Mouse (Mus musculus) embryonic facial prominence, embryonic 11.5 days (tissue): Measurements from ENCODE around the gene Pgm1. TPM values are rescaled to one million over a fixed set of nuclear protein-coding genes. Genes with fewer than 3 reads are reported as not detected.

Experiments
- ATAC-seq: fragments of 200-750 bp; cut with Nextera tagmentation; replicated peaks from 2 replicates; pipeline ENCODE4 v1.8.0; 2017; ENCODE audit warnings: low read depth; ENCODE audit not compliant: insufficient number of reproducible peaks, low FRiP score, low TSS enrichment
- DNase-seq: peaks from one replicate; pipeline ENCODE4 v3.0.0-alpha.2; 2015; ENCODE audit warnings: low spot score
- H3K27ac ChIP-seq: fragments of 300-500 bp; sonication (generic); replicated peaks from 2 replicates; pipeline ENCODE4 v1.5.1; 2014; ENCODE audit warnings: mild to moderate bottlenecking, low read depth, low read length, control low read depth
- H3K27me3 ChIP-seq: fragments of 300-500 bp; sonication (generic); 2 replicates; pipeline ENCODE4 v1.6.1; 2014; ENCODE audit warnings: mild to moderate bottlenecking, low read length, moderate library complexity, mixed read lengths; ENCODE audit not compliant: control insufficient read depth, insufficient read depth
- H3K36me3 ChIP-seq: fragments of 300-500 bp; sonication (generic); replicated peaks from 2 replicates; pipeline ENCODE4 v1.6.1; 2014; ENCODE audit warnings: low read depth, mild to moderate bottlenecking, low read length, moderate library complexity, mixed read lengths; ENCODE audit not compliant: control insufficient read depth, insufficient read depth
- H3K4me1 ChIP-seq: fragments of 300-500 bp; sonication (generic); 2 replicates; pipeline ENCODE4 v1.6.1; 2014; ENCODE audit warnings: low read length, mixed read lengths; ENCODE audit not compliant: control insufficient read depth, insufficient read depth
- H3K4me2 ChIP-seq: fragments of 300-500 bp; sonication (generic); 2 replicates; pipeline ENCODE4 v1.6.1; 2014; ENCODE audit warnings: low read depth, mild to moderate bottlenecking, control low read depth, low read length, moderate library complexity
- H3K4me3 ChIP-seq: fragments of 300-500 bp; sonication (generic); 2 replicates; pipeline ENCODE4 v1.5.1; 2014; ENCODE audit warnings: low read depth, low read length, control low read depth
- H3K9ac ChIP-seq: fragments of 300-500 bp; sonication (generic); replicated peaks from 2 replicates; pipeline ENCODE4 v1.6.1; 2014; ENCODE audit warnings: mild to moderate bottlenecking, control low read depth, low read length
- H3K9me3 ChIP-seq: fragments of 300-500 bp; sonication (generic); replicated peaks from 2 replicates; pipeline ENCODE4 v1.6.1; 2016; ENCODE audit warnings: mild to moderate bottlenecking, low read length, inconsistent platforms, mixed read lengths; ENCODE audit not compliant: control insufficient read depth
- WGBS: fragments of 180-500 bp; shearing (Covaris S2); extraction: QIAGEN DNeasy Blood & Tissue Kit; methylation state at CpG from one replicate; pipeline ENCODE4 v1.1.7; 2014; 5-methylcytosine and 5-hydroxymethylcytosine counted together
- polyA plus RNA-seq: library from polyadenylated mRNA; unstranded; fragments of >200 nt; fragmentation: Nextera tagmentation; extraction: Ambion mirVana; gene quantifications from 2 replicates; pipeline ENCODE4 v1.2.1, GENCODE M21; 2014

The Pgm1 gene
- polyA plus RNA-seq, 1 experiment from 2014 or later = 58.2 TPM

DNA sequence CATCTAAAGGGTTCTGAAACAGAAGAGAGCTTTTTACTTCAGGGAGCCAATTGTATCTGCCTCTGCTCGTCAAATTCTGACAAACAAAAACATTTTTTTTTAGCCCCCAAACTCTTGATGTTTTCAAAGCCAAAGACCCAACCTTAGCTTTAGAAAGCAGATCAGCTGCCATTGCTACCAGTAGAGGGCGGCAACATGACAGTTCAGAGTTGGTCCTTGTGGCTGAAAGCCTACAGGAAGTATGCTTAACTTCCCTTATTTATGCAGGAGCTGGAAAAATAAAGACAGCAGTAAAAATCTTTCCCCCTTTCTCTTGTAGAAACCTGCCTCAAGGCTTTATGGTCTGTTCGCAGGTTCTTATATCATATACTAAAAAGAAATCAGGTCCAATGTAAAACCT is 99.4 kb downstream of the Pgm1 start:
- no peaks in the 10 kb centered on the region for H3K9me3 ChIP-seq
- H3K36me3 ChIP-seq = no peaks in the 10 kb centered on the region
- no peak overlapping the region for H3K4me3 ChIP-seq
- no peak overlapping the region for H3K4me2 ChIP-seq
- DNase-seq = peak; percentile 90
- H3K27ac ChIP-seq = no peak overlapping the region
- H3K27me3 ChIP-seq = no peaks in the 10 kb centered on the region
- no peaks in the 10 kb centered on the region for H3K4me1 ChIP-seq
- 17% methylated on average over 3 of the region's 3 CpGs for WGBS
- H3K9ac ChIP-seq = no peak overlapping the region
- ATAC-seq = no peak

DNA sequence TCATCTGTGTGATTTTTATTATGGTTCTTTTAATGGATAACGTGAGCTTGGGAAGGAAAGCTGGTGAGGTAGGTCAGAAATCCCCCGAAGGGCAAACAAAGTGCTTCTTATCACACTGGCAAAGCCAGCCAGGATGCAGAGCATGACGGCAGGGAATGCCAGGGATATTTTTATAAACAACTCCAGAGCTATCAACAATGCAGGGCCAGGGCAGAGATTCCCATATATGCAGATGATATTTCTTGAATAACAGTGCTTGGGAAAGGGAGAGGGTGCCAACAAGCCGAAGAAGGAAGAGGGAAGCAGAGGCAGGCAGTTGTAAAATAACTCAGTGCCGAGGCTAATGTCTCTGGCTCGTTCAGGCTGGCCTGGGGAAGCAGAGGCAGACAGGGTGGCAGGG is 102.1 kb downstream of the Pgm1 start:
- Histone ChIP-seq H3K36me3 (no peaks in the 10 kb centered on the region), H3K4me3 (no peak overlapping the region), H3K27me3 (no peaks in the 10 kb centered on the region), H3K4me1 (no peaks in the 10 kb centered on the region), H3K4me2 (no peak overlapping the region), H3K9ac (no peak overlapping the region), H3K27ac (no peak overlapping the region), H3K9me3 (no peaks in the 10 kb centered on the region)
- no peak for DNase-seq
- ATAC-seq = no peak
- 71% methylated on average over 6 of the region's 6 CpGs for WGBS

DNA sequence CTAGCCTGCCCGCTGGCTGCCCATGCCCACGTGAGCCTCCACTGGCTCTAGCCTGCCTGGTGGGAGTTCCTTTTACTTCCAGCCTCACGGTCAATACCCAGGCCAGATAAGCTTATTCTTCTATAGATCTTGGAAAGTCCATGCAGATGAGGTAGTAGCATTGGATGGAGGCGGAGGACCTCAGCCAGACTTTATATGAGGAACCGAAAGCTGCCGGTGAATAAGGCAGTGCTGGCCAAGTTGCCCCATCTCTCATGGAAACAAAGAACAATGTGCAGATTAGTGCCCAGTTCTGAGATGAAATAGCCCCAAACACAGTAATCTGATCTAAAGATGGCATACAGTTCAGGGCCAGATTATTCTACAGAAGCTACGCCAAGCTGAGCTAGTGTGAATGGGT is 103.4 kb downstream of the Pgm1 start:
- Histone ChIP-seq H3K4me3 (no peak overlapping the region), H3K27me3 (no peaks in the 10 kb centered on the region), H3K4me2 (no peak overlapping the region), H3K4me1 (no peaks in the 10 kb centered on the region), H3K36me3 (no peaks in the 10 kb centered on the region), H3K9ac (no peak overlapping the region), H3K9me3 (no peaks in the 10 kb centered on the region), H3K27ac (no peak overlapping the region)
- no peak for DNase-seq
- 95% methylated on average over 7 of the region's 7 CpGs for WGBS
- no peak for ATAC-seq

DNA sequence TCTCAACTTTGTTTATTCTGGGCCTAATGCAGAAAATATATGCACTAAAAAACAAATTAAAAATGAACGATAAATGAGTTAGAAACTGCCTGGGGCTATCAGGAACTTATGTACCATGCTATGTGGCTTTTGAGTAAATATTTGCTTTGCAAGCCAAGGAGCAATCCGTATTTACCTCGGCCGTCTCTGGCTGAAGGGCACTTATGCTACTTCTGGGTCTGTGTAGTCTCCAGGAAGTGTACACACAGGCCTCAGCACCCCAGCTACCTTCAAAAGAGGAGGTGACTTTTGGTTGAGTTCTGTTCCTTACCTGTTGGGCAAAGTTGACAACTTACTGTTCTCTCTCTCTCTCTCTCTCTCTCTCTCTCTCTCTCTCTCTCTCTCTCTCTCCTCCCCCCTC is 104.7 kb downstream of the Pgm1 start:
- Histone ChIP-seq H3K27me3 (no peaks in the 10 kb centered on the region), H3K4me2 (no peak overlapping the region), H3K4me1 (no peaks in the 10 kb centered on the region), H3K36me3 (no peaks in the 10 kb centered on the region), H3K27ac (no peak overlapping the region), H3K9me3 (no peaks in the 10 kb centered on the region), H3K9ac (no peak overlapping the region), H3K4me3 (no peak overlapping the region)
- no peak for ATAC-seq
- whole genome bisulfite sequencing = 74% methylated on average over 4 of the region's 4 CpGs
- DNase-seq = no peak

DNA sequence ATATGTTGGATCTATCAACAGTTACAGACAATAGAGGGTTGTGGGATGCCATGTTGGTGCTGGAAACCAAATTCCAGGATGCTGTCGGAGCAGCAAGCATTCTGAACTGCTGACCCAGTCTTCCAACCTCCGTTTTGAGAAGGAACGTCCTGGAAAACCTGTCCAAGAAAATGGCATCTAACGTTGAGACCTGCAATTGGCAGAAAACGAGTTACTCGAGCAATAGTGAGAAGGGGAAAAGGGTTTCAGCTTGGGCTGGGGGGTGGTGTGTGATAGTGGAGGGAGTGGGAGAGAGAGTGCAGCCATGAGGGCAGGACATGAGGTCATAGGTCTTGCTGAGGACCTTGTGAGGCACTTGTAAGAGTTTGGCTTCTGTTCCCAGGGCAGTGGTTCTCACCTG is 105.8 kb downstream of the Pgm1 start:
- ATAC-seq (no peak), DNase-seq (no peak)
- H3K4me2 ChIP-seq = no peak overlapping the region
- no peaks in the 10 kb centered on the region for H3K4me1 ChIP-seq
- WGBS = 82% methylated on average over 6 of the region's 6 CpGs
- no peak overlapping the region for H3K9ac ChIP-seq
- no peaks in the 10 kb centered on the region for H3K27me3 ChIP-seq
- no peak overlapping the region for H3K4me3 ChIP-seq
- H3K36me3 ChIP-seq = no peaks in the 10 kb centered on the region
- no peaks in the 10 kb centered on the region for H3K9me3 ChIP-seq
- no peak overlapping the region for H3K27ac ChIP-seq

DNA sequence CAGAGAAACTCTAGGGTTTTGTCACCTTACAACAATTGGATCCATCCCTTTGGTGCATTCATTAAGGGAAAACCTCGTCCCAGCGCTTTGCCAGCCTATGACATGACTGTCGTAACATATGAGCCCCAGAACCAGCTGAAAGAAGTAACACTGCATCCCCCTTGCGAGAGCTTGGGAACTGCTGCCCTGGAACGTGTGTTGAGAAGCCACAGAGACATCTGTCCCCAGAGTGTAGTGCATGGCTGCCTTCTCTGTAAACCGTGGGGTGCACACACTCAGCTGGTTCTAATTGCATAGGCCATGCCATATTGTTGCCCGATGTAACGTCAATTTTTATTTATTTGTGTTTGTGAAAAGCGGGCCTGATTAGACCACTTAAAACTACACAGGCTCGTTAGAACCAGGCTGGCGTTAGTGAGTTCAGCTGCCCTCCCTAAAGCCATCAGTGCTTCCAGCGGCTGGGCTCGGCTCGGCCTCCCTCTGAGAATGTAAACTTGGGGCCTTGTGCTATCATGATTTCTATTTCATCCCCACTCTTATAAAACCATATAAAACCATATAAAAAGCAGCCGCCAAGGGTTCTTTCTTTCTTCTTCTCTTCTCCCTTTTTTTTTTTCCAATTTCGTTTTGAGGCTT is 106.8 kb downstream of the Pgm1 start:
- ATAC-seq = no peak
- Histone ChIP-seq H3K36me3 (no peaks in the 10 kb centered on the region), H3K27me3 (no peaks in the 10 kb centered on the region), H3K9me3 (no peaks in the 10 kb centered on the region), H3K9ac (no peak overlapping the region), H3K4me2 (no peak overlapping the region), H3K27ac (no peak overlapping the region), H3K4me1 (no peaks in the 10 kb centered on the region), H3K4me3 (no peak overlapping the region)
- 39% methylated on average over 16 of the region's 16 CpGs for WGBS
- DNase-seq = peak; percentile 41

Other genes with a start within 250 kb of the Pgm1 start
- 19.8 and 20.4 TPM in 2 replicates for gene Alg6, start 213.8 kb upstream of the Pgm1 start, polyA plus RNA-seq
- 29.5 and 35.1 TPM in 2 replicates for gene Efcab7, start 100.2 kb upstream of the Pgm1 start, polyA plus RNA-seq
- gene Itgb3bp, start 399 bp downstream of the Pgm1 start, polyA plus RNA-seq = 50.1 and 56.8 TPM in 2 replicates
- gene Ror1, start 166.4 kb downstream of the Pgm1 start, polyA plus RNA-seq = 15.5 and 17.3 TPM in 2 replicates